Mouse (Mus musculus): ENCODE results near the gene Ncstn. TPM values are rescaled to one million over a fixed set of nuclear protein-coding genes. Genes with fewer than 3 reads are reported as not detected.

The Ncstn gene
- 10 to 100 TPM; 33.6 to 34.5 TPM for total RNA-seq (2021)
- long read RNA-seq, experiment 1, transcript Ncstn-201 (17 exons, 2,901 nt), result major isoform, 33 of 43 reads
- long read RNA-seq, experiment 1, partial matches to known transcripts, result 7 of 43 reads
- long read RNA-seq, experiment 1, other reads (novel, unspliced or antisense), result 2 of 43 reads
- long read RNA-seq, experiment 2, transcript Ncstn-201 (17 exons, 2,901 nt), result major isoform, 49 of 63 reads
- long read RNA-seq, experiment 2, partial matches to known transcripts, result 10 of 63 reads
- long read RNA-seq, experiment 2, other reads (novel, unspliced or antisense), result 2 of 63 reads

DNA sequence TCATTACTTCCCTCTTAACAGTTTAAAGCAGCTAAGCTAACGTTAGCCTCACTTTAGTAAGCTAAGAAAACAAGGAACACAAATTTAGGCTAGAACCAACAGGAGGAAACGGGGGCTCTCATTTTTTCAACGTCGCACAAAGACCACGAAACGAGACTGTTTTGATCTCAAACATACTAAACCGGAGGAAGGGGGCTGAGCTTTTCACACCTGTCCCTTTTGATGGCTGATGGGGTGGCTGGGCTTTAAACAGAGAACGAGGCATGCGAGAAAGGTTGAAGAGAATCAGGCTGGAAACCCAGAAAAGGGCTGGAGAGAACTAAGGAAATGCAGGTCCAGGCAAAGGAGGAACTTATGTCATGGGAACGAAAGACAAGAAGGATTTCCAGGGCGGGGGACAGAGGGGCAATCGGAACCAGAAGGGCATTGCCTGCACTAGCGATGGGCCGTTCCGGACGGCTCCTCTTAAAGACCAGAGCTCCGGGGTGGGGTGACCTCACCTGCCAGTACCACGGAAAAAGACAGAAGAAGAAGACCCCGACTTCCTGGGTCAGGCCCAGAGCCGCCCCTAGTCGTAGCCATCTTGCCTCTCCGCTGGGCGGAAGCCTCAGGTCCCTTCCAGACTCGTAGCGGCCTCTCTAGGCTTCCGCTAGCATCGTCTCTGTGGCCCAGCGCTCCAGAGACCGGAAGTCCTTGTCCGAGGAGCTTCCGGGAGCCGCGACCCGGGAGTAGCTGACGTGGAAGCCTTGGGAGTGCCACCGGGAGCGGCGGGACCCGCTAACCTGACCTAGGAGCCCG, at the start of gene Ncstn, which contains the start of gene Copa:
Gene Ncstn, minus strand, starts transcription at position 695 of the 798 bp plus-strand sequence.
Gene Copa, plus strand, starts transcription at position 429 of the 798 bp plus-strand sequence.
- intact Hi-C loops (cut with DNase I; ENCODE audit: low total_unique reads), result no loop called here
- peak; percentile 92 for DNase-seq

DNA sequence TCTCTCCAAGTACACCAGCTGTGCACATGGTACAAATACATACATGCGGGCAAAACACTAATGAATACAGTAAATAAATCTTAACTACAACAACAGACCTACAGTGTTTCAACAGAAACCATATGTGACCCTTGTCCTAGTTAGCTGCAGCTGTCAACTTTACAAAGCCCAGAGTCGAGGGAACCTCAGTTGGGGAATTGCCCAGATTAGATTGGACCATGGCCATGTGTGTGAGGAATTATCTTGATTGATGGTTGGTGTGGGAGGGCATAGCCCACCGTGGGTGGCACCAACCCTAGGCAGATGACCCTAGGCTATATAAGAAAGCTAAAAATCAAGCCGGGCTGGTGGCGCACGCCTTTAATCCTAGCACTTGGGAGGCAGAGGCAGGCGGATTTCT, 49.7 kb upstream of the Ncstn start:
- intact Hi-C loops (cut with DNase I; ENCODE audit: low total_unique reads), result no loop called here
- no peak for DNase-seq

DNA sequence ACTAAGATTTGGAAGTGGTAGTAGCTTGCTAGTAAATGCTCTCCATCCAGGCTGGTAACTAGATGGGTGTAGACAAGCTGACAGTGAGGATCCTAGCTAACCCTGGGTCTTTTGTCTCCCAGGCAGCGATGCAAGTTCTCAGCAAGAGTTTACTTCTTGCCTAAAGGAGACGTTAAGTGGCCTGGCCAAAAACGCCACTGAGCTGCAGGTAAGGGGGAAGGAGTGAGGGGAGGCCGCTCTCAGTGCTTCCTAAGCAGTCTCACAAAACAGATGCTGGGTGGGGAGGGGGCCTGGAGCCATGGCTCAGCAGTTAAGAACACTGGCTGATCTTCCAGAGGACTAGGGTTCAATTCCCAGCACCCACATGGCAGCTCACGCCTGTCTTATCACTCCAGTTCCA, 47.2 kb upstream of the Ncstn start:
- no peak for DNase-seq
- intact Hi-C loops (cut with DNase I; ENCODE audit: low total_unique reads), result no loop called here

DNA sequence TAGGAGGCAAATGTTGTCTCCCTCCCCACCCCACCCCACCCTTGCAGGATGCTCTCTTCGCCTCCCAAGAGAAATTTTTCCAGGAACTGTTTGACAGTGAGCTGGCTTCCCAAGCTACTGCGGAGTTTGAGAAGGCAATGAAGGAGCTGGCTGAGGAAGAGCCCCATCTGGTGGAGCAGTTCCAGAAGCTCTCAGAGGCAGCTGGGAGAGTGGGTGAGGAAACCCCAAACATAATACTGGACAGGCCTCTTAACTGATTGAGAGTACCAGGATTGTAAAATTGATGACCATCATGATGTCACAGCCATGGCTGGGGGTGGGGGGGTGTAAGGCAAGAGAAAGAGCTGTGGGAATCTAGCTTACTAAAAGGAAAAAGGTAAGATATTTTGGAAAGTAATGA, 46.5 kb upstream of the Ncstn start:
- no peak for DNase-seq
- intact Hi-C loops (cut with DNase I; ENCODE audit: low total_unique reads), result no loop called here

DNA sequence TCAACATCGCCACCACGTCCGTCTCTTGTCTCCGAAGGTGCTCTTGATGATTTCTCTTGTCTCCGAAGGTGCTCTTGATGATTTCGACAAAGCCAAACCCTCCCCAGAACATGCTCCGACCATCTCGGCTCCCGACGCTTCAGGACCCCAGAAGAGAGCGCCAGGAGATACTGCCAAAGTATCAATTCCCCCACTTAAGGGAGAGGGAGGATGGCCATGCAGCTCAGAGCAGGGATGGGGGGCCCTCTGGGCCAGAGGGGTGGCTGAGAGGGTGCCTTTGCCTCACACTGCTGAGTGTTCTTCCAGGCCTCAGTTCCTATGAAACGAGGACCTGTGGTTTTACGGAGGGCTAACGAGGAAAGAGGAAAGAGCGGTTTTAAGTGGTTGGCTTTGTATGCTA, 46.0 kb upstream of the Ncstn start:
- no peak for DNase-seq
- intact Hi-C loops (cut with DNase I; ENCODE audit: low total_unique reads), result no loop called here

DNA sequence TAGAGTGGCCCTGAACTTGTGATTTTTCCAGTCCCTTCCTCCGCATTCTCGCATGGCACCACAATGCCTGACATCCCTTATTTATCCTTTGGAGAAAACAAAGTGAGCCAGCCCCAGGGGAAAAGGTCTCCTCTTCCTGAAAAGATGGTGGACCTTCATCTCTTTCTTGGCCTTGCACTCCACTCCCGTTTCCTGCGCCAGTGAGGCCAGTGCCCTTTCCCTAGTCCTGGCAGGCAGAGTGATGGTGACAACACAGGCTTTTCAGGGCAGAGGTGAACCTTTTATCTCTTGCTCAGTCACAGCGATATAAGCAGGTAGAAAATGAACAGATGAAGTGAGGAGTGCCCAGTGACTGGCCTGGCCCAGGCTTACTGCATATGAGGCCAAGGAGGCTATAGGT, 44.9 kb upstream of the Ncstn start:
- intact Hi-C loops (cut with DNase I; ENCODE audit: low total_unique reads), result no loop called here
- no peak for DNase-seq

DNA sequence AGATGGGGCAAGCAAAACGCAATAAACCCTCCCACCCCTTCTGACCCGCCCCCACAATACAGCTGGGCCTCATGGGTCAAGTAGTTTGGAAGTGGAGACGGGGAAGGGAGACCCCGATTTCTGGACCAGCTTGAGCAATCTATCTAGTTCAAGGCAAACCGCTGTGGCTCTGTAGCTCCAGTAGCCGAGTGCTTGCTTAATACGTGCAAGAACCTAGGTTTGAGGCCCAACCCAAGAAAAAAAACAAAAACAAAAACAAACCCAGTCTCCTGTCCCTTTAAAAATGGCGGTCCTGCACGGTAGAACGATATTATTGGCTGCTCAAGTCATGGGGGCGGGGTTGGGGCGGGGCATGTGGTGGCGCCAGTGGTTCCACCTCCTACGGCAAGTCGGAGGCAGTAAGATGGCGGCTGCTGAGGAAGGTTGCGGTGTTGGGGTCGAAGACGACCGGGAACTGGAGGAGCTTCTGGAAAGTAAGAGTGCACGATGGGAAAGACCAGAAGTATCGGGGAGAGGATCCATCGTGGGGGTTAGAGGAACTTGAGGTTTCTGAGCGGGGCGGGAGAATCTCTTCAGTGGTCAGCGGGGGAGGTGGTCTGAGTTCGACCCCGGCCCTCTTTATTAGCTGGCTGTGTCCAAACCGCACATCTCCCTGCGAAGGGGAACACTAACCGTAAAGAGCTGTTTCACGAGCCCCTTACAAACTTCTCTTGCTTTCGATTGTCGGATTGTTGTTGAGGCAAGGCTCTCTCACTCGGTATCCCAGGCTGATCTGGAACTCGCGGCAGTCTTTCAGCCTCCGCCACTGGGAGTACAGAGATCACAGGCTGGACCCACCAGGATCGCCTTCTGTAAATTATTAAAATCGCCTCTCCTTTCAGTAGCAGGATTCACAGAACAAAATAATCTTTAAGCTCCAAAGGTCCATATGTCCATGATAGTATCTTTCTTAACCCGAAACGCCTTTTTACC, 44.1 kb upstream of the Ncstn start, which contains the start of gene Pex19:
Gene Pex19, plus strand, starts transcription at position 380 of the 972 bp plus-strand sequence.
- DNase-seq, result peak; percentile 75
- intact Hi-C loops (cut with DNase I; ENCODE audit: low total_unique reads), result no loop called here

DNA sequence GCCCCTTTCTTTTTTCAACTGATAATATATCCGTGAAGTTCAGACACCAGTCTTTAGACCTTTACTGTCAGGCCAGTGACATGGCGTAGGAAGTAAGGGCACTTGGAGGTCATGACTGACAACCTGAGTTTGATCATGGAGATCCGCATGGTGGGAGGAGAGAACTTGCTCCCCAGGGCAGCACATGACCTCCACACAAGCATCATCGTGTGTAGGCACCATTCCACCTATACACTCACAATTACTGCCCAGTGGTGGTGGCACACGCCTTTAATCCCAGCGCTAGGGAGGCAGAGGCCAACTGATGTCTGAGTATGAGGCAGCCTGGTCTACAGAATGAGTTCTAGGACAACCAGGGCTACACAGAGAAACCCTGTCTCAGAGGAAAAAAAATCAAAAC, 42.0 kb upstream of the Ncstn start:
- intact Hi-C loops (cut with DNase I; ENCODE audit: low total_unique reads), result no loop called here
- DNase-seq, result no peak

DNA sequence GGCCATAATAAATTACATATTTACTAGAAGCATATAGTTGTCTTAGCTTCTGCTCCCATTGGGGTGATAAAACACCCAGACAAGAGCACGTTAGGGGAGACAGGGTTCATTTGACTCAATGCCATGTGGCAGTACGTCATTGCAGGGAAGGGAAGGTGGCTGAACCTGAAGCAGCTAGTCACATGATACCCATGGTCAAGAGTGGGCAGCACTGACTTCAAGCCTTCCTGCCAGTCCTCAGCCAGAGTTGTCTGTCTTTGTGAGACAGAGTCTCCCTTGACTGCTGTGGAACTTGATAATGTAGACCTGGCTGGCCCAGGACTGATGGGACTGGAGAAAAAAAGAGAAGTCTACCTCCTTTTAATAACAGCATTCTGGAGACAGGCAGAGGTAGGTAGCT, 40.1 kb upstream of the Ncstn start:
- no peak for DNase-seq
- intact Hi-C loops (cut with DNase I; ENCODE audit: low total_unique reads), result no loop called here

DNA sequence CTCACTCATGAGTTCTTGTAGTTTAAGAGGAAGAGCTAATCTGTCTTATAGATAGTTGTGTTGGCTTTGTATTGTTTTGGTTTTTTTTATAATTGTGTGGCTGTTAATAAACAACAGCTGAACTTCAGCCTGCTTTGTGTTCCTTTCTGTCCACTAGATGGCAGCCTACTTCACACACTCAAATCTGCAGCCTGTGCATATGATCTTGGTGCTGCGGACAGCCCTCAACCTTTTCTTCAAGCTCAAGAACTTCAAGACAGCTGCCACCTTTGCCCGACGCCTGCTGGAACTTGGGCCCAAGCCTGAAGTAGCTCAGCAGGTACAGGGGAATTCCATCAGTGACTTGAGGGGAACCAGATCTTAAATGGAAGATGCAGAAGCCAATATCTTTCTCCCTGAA, 37.1 kb upstream of the Ncstn start:
- intact Hi-C loops (cut with DNase I; ENCODE audit: low total_unique reads), result loop anchor here (10.0 kb wide), 1 partner anchor 195 kb away; no protein-coding TSS in a partner anchor
- no peak for DNase-seq

DNA sequence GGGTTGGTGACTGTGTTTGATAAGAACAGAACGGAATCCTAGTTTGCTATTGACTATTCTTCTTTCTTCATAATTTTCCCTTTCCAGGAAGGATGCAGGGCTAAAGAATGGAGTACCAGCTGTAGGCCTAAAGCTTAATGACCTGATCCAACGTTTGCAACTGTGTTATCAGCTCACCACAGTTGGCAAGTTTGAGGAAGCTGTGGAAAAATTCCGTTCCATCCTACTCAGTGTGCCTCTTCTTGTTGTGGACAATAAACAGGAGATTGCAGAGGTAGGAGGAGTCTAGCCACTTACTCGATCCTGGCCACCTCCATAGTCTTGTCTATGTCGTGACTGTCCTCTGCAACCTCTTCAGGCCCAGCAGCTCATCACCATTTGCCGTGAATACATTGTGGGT, 36.5 kb upstream of the Ncstn start:
- no peak for DNase-seq
- intact Hi-C loops (cut with DNase I; ENCODE audit: low total_unique reads), result loop anchor here (10.0 kb wide), 1 partner anchor 196 kb away; no protein-coding TSS in a partner anchor

DNA sequence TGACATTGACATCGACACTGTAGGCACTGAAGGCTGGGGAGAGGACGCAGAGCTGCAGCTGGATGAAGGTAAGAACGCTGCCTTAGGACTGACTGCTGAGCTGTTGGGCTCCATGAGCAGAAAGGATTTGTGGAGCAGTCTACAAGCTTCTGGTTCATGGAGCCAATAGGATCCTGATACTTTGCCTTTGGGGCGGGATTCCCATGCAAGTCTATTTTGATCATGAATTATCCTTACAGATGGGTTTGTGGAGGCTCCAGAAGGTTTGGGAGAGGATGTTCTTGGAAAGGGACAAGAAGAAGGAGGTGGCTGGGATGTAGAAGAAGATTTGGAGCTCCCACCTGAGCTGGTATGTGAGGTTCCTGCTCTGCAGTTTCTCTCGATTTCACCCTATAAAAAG, 34.4 kb upstream of the Ncstn start:
- intact Hi-C loops (cut with DNase I; ENCODE audit: low total_unique reads), result loop anchor here (10.0 kb wide), 1 partner anchor 198 kb away; no protein-coding TSS in a partner anchor
- DNase-seq, result no peak

DNA sequence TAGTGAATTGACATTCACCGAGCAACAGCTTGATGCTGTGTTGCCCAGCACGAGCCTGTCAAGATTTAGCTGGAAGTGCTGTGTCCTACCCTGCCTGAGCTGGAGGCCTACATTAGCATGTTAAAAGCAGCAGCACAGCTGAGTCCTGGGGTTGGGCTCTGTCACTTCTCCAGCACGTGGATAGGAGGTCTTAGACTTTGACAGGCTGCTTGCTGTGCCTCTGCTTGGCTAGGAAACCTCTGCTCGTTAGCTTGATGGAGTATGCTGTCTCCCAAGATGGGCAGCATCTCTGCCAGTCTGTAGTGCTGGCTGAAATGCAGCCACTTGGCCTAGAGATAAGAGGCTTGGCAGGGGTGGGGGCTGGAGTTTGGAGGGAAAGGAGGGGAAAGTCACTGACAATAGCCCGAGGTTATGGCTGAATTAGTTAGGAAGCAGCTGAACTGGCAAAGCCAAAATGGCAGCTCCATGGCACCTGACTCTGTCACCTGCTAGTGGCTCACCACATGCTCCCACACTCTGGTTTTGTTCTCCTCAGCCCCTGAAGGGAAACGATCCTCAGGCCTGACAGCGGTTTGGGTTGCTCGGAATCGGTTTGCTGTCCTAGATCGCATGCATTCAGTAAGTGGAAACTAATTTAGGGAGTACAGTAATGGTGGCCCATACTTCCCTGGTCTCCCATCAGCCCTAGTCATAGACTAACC, 25.3 kb upstream of the Ncstn start:
- intact Hi-C loops (cut with DNase I; ENCODE audit: low total_unique reads), result no loop called here
- DNase-seq, result no peak

DNA sequence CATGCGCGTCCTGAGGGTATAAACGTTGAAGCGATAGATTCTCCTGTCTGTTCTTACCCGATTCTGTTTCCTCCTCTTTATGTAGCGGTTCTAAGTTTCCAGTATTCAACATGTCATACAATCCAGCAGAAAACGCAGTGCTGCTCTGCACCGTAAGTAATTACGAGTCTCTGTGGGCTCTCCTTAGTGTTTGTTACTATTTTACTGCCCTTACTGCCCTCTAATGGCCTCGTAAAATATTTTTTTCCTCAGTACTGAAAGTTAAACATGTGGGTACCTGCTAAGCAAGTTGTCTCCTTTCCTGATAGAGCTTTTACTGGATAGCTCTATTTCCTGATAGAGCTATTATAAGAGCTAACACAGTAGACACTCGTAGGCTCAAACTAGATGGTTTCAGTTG, 22.5 kb upstream of the Ncstn start:
- intact Hi-C loops (cut with DNase I; ENCODE audit: low total_unique reads), result no loop called here
- DNase-seq, result no peak

DNA sequence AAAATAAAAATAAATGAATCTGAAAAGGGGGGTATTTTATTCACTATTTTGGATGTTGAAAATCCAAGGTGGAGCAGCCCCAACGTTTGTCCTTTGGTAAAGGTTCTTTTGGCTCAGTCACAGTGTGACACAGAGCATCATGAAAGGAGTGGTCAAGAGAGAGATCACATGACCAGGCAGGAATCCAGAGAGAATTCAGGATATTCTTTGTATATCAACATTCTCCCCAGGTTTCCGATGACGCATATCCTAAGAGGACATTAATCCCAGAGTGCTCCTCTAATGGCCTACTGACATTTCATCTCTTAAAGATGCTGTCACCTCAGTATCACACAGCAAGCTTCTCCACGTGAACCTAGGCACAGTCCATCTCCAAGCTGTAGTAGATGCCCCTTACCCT, 21.0 kb upstream of the Ncstn start:
- no peak for DNase-seq
- intact Hi-C loops (cut with DNase I; ENCODE audit: low total_unique reads), result no loop called here

DNA sequence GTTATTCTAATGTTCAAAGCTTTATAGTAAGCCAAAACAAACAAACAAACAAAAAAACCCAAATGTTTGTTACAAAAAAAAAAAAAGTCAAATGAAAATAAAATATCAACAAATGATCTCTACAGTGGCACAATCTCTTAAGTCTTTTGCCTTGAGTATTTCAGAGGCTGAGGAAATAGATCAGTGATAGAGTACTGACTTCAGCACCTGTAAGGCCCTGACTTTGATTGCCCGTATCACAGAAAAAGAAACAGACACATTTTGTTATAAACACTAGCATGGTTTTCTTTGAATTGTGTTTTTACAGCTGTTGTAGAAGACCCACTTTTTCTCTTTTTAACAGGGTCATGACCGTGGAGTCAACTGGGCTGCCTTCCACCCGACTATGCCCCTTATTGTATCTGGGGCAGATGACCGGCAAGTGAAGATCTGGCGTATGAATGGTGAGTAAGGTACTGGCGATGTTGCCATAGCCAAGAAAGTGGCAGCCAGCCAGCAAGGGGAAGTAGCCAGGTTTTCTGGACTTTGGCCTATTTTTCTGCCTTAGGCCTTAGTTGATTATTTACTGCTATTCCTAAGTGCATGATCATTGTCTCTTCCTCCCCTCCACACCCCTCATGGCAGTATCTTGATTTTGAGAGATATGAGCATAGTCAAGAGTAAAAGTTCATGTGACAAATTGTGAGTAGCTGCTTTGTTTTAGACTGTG, 16.9 kb upstream of the Ncstn start:
- no peak for DNase-seq
- intact Hi-C loops (cut with DNase I; ENCODE audit: low total_unique reads), result no loop called here

DNA sequence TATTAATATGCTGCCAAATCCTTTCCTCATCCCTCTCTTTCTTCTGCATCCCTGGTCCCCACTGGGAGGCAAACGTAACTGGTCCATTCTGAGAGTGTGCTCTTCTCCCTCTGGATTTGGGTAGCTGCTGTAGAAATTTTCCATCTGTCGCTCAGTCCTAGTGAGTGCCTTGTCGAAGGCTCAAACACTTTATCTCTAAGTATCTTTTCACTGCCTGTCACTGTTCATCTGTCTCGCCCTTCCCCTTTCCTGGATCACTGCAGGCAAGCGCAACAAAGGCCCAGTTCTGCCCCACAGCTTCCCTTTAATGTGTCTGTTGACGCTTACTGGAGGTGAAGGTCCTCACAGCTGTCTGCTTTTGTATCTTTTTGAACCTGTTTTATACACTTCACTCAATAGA, 12.6 kb upstream of the Ncstn start:
- no peak for DNase-seq
- intact Hi-C loops (cut with DNase I; ENCODE audit: low total_unique reads), result no loop called here

DNA sequence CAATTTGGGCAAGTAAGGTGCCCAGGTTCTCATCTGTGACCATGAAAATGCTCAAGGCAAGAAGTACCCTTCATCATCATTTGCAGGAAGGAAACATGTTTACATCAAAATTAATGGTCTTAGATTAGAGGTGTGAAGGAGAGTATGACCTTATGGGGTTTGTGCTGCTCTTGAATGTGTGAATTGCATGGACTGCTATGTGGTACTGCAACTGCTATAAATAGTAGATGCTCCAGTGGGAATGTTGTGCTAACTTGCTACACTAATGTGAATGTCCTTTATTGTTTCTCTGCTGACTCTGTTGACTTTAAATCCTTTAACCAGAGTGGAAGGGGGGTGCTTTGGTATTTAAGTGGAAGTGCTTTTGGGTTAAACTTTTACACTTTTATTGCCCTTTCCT, 11.7 kb upstream of the Ncstn start:
- no peak for DNase-seq
- intact Hi-C loops (cut with DNase I; ENCODE audit: low total_unique reads), result no loop called here

DNA sequence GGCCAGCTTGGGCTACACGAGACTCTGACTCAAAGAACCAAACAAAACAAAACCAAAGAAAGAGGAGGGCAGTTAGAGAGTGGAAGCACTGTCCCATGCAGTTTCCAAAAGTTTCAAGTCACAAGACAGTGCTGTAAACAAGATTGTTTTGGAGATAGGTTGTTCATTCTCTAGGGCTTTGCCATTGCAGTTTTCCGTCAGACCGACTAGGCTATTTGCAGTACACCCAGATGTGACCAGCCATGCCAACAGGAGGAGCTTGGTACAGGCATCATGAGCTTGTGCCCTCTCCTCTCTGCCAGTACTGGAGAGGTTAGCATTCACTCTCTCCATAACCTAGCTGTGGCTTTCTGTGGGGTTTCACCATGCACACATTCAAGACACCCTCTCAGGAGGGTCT, 10.9 kb upstream of the Ncstn start:
- no peak for DNase-seq
- intact Hi-C loops (cut with DNase I; ENCODE audit: low total_unique reads), result no loop called here

Data from gastrocnemius, postnatal 14 days (tissue).